Mouse (Mus musculus) forebrain, postnatal 0 days (tissue): ENCODE measurements around the gene Ankfn1. TPM values are rescaled to one million over a fixed set of nuclear protein-coding genes. Genes with fewer than 3 reads are reported as not detected.
A peak's percentile ranks its signal among the peaks of the same experiment; 100 is the strongest.

ENCODE experiments used
- ATAC-seq: fragments of 200-750 bp; cut with Nextera tagmentation; 2 replicates; pipeline ENCODE4 v1.8.0; 2017; ENCODE audit warnings: mild to moderate bottlenecking, moderate library complexity
- DNase-seq: peaks from one replicate; pipeline ENCODE4 v3.0.0-alpha.2; 2015
- H3K27ac ChIP-seq: fragments of 300-500 bp; sonication (generic); 2 replicates; pipeline ENCODE4 v1.5.1; 2014; ENCODE audit warnings: low read depth, mild to moderate bottlenecking, antibody characterized with exemption, low read length, moderate library complexity, mixed read lengths
- H3K27me3 ChIP-seq: fragments of 300-500 bp; sonication (generic); 2 replicates; pipeline ENCODE4 v1.6.1; 2014; ENCODE audit warnings: mild to moderate bottlenecking, low read length, mixed read lengths; ENCODE audit not compliant: insufficient read depth
- H3K36me3 ChIP-seq: fragments of 300-500 bp; sonication (generic); 2 replicates; pipeline ENCODE4 v1.6.1; 2014; ENCODE audit warnings: mild to moderate bottlenecking, moderate library complexity; ENCODE audit not compliant: insufficient read depth
- H3K4me1 ChIP-seq: fragments of 300-500 bp; sonication (generic); 2 replicates; pipeline ENCODE4 v1.6.1; 2014; ENCODE audit warnings: antibody characterized with exemption; ENCODE audit not compliant: insufficient read depth
- H3K4me2 ChIP-seq: fragments of 300-500 bp; sonication (generic); 2 replicates; pipeline ENCODE4 v1.6.1; 2014; ENCODE audit warnings: low read depth, mild to moderate bottlenecking, moderate library complexity
- H3K4me3 ChIP-seq: fragments of 300-500 bp; sonication (generic); 2 replicates; pipeline ENCODE4 v1.5.1; 2014; ENCODE audit warnings: low read depth, low read length, mixed read lengths
- H3K9ac ChIP-seq: fragments of 300-500 bp; sonication (generic); 2 replicates; pipeline ENCODE4 v1.6.1; 2014; ENCODE audit warnings: mild to moderate bottlenecking
- H3K9me3 ChIP-seq: fragments of 300-500 bp; sonication (generic); 2 replicates; pipeline ENCODE4 v1.6.1; 2016; ENCODE audit warnings: low read length
- CTCF ChIP-seq: sonication (generic); IDR thresholded peaks from 2 replicates; pipeline ENCODE4 v1.5.1; 2016; ENCODE audit warnings: antibody characterized with exemption, control low read depth, low read depth
- WGBS: fragments of 180-500 bp; shearing (Covaris S2); extraction: QIAGEN DNeasy Blood & Tissue Kit; methylation state at CpG from one replicate; pipeline ENCODE4 v1.1.7; 2014; 5-methylcytosine and 5-hydroxymethylcytosine counted together
- polyA plus RNA-seq: library from polyadenylated mRNA; unstranded; fragments of >200 nt; fragmentation: Nextera tagmentation; extraction: Ambion mirVana; gene quantifications from 2 replicates; pipeline ENCODE4 v1.2.1, GENCODE M21; 2015
- total RNA-seq: library from RNA; depleted of rRNA; stranded (reverse); fragments of >200 nt; gene quantifications from 2 replicates; pipeline ENCODE4 v1.2.3, GENCODE M21; 2014; rRNA removed

Ankfn1 gene
- total RNA-seq, result 10.2 and 22.5 TPM in 2 replicates
- polyA plus RNA-seq, result 1.8 and 3.9 TPM in 2 replicates

DNA sequence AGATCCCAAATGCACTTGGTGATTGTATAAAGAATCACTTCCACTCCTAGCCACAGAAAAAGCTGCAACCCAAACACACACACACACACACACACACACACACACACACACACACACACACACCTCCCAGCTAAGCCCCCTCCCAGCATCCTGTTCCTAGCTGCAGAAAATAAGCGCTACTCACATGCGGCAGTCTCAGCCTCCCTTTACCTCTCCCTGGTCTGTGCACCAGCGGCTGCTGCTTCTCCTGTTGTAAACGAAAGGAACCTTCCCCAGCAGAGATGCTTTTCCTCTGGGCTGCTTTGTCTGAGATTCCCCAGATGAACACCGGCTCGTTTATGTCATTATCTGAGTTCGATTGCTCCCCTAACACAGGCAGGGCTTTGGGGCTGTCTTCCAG lies at the start of gene Ankfn1:
TSS of gene Ankfn1 (minus strand) at position 223 of the 400 bp plus-strand sequence.
- no peak for TF ChIP-seq CTCF
- Histone ChIP-seq H3K36me3 (no peaks in the 10 kb centered on the region), H3K27ac (peak within 1 kb of the TSS; percentile 35; the same call in 1 of the 2 replicates), H3K27me3 (peaks cover 4% of the 10 kb centered on the region; the same call in 1 of the 2 replicates), H3K4me2 (no peak within 1 kb of the TSS; the same call in 1 of the 2 replicates), H3K4me3 (no peak within 1 kb of the TSS), H3K9ac (no peak within 1 kb of the TSS), H3K4me1 (no peaks in the 10 kb centered on the region), H3K9me3 (no peaks in the 10 kb centered on the region)
- DNase-seq (no peak), ATAC-seq (no peak)
- WGBS, result 28% methylated on average over 7 of the region's 7 CpGs

DNA sequence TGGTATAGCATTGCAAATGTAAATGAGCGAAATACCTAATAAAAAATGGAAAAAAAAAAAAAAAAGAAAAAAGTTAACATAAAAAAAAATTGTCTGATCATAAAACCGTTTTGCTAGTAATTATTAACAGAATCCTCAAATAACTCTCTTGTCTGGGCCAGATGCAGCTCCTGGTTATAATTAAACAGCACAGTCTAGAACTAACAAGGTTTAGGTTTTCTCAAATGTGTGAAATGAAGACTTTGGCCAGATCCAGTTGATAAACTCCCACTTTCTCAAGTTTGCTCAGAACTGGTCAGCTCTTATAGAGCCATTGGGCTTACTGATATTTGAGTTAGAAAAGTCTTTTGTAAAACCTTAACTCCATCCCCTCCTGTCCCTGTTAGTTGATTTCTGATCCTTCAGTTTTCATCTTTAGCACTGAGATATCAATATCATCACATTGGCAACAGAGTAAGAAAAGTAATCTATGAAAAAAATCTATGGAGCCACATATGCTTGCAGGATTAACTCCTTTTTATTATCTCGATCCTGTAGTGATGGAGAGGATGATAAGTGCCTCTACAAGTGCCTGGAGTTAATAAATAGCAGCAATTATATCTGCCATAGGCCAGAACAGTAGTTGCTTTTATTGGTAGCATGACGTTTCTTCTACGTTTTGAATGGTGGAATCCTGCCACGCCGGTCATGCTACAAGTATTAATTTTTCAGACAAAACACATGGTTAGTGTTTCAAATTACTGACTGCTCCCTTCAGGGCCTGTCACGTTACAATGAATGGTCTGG lies 46.4 kb upstream of the Ankfn1 start:
- no peaks in the 10 kb centered on the region; the same call in 1 of the 2 replicates for H3K27me3 ChIP-seq
- H3K4me2 ChIP-seq, result no peak overlapping the region
- WGBS, result 75% methylated on average over 8 of the region's 8 CpGs
- ATAC-seq (no peak), DNase-seq (no peak)
- TF ChIP-seq CTCF, result no peak
- H3K27ac ChIP-seq, result no peak overlapping the region
- no peaks in the 10 kb centered on the region for H3K4me1 ChIP-seq
- H3K9ac ChIP-seq, result no peak overlapping the region
- no peak overlapping the region for H3K4me3 ChIP-seq
- H3K9me3 ChIP-seq, result no peaks in the 10 kb centered on the region
- no peaks in the 10 kb centered on the region for H3K36me3 ChIP-seq

DNA sequence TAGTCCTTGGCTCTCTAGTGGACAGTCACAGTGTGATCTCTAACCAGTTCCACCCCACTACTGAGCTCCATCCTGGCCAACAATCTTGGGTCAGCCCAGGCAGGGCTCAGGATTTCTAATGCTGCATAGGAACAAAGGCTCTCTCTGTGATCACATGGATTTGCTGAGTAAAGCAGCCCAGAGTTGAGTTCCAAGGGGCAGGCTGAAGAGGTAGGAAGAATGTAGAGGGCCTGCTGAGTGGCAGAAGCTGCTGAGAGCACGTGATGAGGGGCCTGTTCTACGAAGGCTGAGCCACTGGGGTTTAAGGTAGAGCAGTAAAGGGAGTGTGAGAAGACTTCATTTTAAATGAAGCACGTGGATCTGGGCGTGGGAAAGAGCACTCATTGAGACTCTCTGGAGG lies 41.1 kb upstream of the Ankfn1 start:
- H3K27me3 ChIP-seq, result no peaks in the 10 kb centered on the region; the same call in 1 of the 2 replicates
- H3K4me3 ChIP-seq, result no peak overlapping the region
- no peak overlapping the region for H3K4me2 ChIP-seq
- no peak overlapping the region for H3K27ac ChIP-seq
- ATAC-seq (peak; percentile 47), DNase-seq (no peak)
- H3K36me3 ChIP-seq, result no peaks in the 10 kb centered on the region
- no peaks in the 10 kb centered on the region for H3K4me1 ChIP-seq
- 15% methylated on average over 4 of the region's 4 CpGs for WGBS
- TF ChIP-seq CTCF, result no peak
- H3K9ac ChIP-seq, result no peak overlapping the region
- H3K9me3 ChIP-seq, result no peaks in the 10 kb centered on the region

DNA sequence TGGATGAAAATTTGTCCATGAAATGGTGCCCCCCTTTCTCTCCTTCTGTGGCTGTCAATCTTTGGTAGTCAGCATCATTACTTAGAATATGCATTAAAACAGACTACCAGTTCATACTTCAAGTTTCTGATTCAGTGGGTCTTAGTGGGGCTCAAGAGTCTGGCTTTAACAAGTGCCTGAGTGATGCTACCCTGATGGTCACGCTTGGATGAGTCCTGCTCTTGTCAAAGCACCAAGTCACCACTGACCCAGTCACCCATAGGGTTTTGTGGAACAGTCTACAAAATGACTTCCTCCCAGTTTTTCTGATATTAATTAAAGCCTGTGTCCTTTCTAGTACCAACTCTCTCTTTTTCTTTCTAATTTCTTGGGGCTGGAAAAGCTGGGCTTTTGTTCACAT lies 34.0 kb upstream of the Ankfn1 start:
- H3K9ac ChIP-seq, result no peak overlapping the region
- no peaks in the 10 kb centered on the region for H3K27me3 ChIP-seq
- ATAC-seq (no peak), DNase-seq (no peak)
- H3K4me3 ChIP-seq, result no peak overlapping the region
- H3K4me2 ChIP-seq, result no peak overlapping the region
- no peaks in the 10 kb centered on the region for H3K36me3 ChIP-seq
- H3K9me3 ChIP-seq, result no peaks in the 10 kb centered on the region
- WGBS, result 88% methylated on average over 1 of the region's 1 CpGs
- H3K27ac ChIP-seq, result no peak overlapping the region
- no peak for TF ChIP-seq CTCF
- no peaks in the 10 kb centered on the region for H3K4me1 ChIP-seq

DNA sequence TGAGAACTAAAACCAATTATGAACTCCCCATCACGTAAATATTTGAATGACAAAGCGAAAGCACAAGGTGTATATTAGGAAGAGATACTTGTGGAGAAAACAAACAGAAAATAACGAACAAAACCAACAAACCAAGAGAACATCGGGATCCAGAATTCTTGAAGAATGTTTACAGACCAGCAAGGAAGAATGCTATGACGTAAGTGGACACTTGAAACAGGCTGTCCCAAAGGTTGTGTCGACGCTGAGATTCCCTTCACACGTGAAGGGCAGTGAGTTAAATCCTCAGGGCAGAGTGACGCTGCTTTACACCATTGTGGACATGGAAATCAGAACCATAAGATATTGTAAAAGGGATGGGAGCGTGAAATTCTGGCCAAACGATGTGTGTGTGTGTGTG lies 30.5 kb upstream of the Ankfn1 start:
- H3K27ac ChIP-seq, result no peak overlapping the region
- no peak overlapping the region for H3K4me2 ChIP-seq
- no peak for DNase-seq
- H3K27me3 ChIP-seq, result no peaks in the 10 kb centered on the region
- H3K9ac ChIP-seq, result no peak overlapping the region
- H3K36me3 ChIP-seq, result no peaks in the 10 kb centered on the region
- TF ChIP-seq CTCF, result no peak
- no peaks in the 10 kb centered on the region for H3K4me1 ChIP-seq
- no peak overlapping the region for H3K4me3 ChIP-seq
- 80% methylated on average over 11 of the region's 11 CpGs for WGBS
- ATAC-seq, result no peak
- no peaks in the 10 kb centered on the region for H3K9me3 ChIP-seq

DNA sequence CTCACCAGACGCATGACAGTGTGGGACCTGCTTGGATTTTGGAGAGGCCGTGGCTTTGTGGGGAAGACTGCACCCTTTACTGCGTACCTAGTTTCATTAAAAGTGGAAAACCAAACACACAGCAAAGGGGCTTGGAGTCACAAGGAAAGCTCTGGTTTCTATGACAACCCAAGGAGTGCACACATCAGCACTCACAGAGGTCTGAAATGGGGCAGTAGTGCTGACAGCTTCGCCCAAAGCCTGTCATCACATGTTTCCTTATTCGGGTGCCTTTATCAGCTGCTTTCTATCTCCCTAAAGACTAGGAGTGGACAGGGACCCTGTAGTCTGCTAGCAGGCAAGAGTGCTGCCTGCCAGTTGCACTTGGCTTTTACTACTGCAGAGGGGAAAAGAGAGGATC lies 27.4 kb upstream of the Ankfn1 start:
- H3K4me2 ChIP-seq, result no peak overlapping the region
- no peak overlapping the region for H3K4me3 ChIP-seq
- no peaks in the 10 kb centered on the region for H3K36me3 ChIP-seq
- DNase-seq (peak; percentile 12), ATAC-seq (peak; percentile 48)
- WGBS, result 48% methylated on average over 5 of the region's 5 CpGs
- no peak for TF ChIP-seq CTCF
- no peak overlapping the region for H3K27ac ChIP-seq
- H3K9ac ChIP-seq, result no peak overlapping the region
- H3K4me1 ChIP-seq, result no peaks in the 10 kb centered on the region
- no peaks in the 10 kb centered on the region for H3K9me3 ChIP-seq
- no peaks in the 10 kb centered on the region for H3K27me3 ChIP-seq

DNA sequence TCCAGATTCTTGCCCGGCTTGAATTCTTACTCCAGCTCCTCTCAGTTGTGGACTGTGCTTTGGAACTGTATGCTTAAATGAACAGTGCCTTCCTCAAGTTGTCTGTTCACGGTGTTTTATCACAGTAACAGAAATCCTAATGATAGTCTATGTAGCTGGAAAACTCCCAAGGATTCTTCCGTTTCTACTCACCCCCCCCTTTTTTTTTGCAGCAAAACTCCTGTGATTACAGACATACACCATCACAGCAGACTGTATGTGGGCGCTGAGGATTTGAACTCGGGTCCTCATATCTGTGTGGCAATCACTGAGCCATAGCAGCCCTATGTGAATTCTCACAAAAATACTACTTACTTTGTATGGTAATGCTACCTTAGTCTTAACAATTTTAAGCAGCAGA lies 26.5 kb upstream of the Ankfn1 start:
- no peaks in the 10 kb centered on the region for H3K27me3 ChIP-seq
- ATAC-seq (no peak), DNase-seq (no peak)
- H3K36me3 ChIP-seq, result no peaks in the 10 kb centered on the region
- no peak overlapping the region for H3K4me2 ChIP-seq
- H3K4me1 ChIP-seq, result no peaks in the 10 kb centered on the region
- WGBS, result 85% methylated on average over 5 of the region's 5 CpGs
- no peaks in the 10 kb centered on the region for H3K9me3 ChIP-seq
- no peak overlapping the region for H3K27ac ChIP-seq
- no peak overlapping the region for H3K9ac ChIP-seq
- H3K4me3 ChIP-seq, result no peak overlapping the region
- TF ChIP-seq CTCF, result no peak
